Mouse (Mus musculus) stomach, embryonic 16.5 days (tissue): ENCODE results near the gene Rgs9. TPM values are rescaled to one million over a fixed set of nuclear protein-coding genes. Genes with fewer than 3 reads are reported as not detected.
A peak's percentile ranks its signal among the peaks of the same experiment; 100 is the strongest.
"Not testable (repeated sequence)": the region's sequence is repeated elsewhere in the genome, so short reads cannot be mapped to it uniquely, and the experiment has no call there.

Experiments
- ATAC-seq: fragments of 200-750 bp; cut with Nextera tagmentation; 2 replicates; pipeline ENCODE4 v1.8.0; 2017; ENCODE audit warnings: moderate number of reproducible peaks, moderate TSS enrichment; ENCODE audit not compliant: insufficient read depth, low FRiP score
- H3K27ac ChIP-seq: fragments of 300-500 bp; sonication (generic); 2 replicates; pipeline ENCODE4 v1.5.1; 2014; ENCODE audit warnings: low read length
- H3K27me3 ChIP-seq: fragments of 300-500 bp; sonication (generic); 2 replicates; pipeline ENCODE4 v1.6.1; 2014; ENCODE audit warnings: low read length, control low read depth, mixed read lengths; ENCODE audit not compliant: control insufficient read depth, insufficient read depth
- H3K36me3 ChIP-seq: fragments of 300-500 bp; sonication (generic); 2 replicates; pipeline ENCODE4 v1.6.1; 2014; ENCODE audit warnings: low read length; ENCODE audit not compliant: control insufficient read depth, insufficient read depth
- H3K4me1 ChIP-seq: fragments of 300-500 bp; sonication (generic); 2 replicates; pipeline ENCODE4 v1.6.1; 2014; ENCODE audit warnings: low read length, control low read depth, mixed read lengths; ENCODE audit not compliant: control insufficient read depth, insufficient read depth
- H3K4me2 ChIP-seq: fragments of 300-500 bp; sonication (generic); 2 replicates; pipeline ENCODE4 v1.6.1; 2014; ENCODE audit warnings: low read depth, low read length, mixed read lengths
- H3K4me3 ChIP-seq: fragments of 300-500 bp; sonication (generic); replicated peaks from 2 replicates; pipeline ENCODE4 v1.5.1; 2014; ENCODE audit warnings: mild to moderate bottlenecking, low read length
- H3K9ac ChIP-seq: fragments of 300-500 bp; sonication (generic); 2 replicates; pipeline ENCODE4 v1.6.1; 2014; ENCODE audit warnings: low read length
- H3K9me3 ChIP-seq: fragments of 300-500 bp; sonication (generic); replicated peaks from 2 replicates; pipeline ENCODE4 v1.6.1; 2016; ENCODE audit warnings: low read length, control low read depth; ENCODE audit not compliant: control insufficient read depth
- WGBS: fragments of 180-500 bp; shearing (Covaris S2); extraction: QIAGEN DNeasy Blood & Tissue Kit; methylation state at CpG from one replicate; pipeline ENCODE4 v1.1.7; 2014; 5-methylcytosine and 5-hydroxymethylcytosine counted together
- polyA plus RNA-seq: library from polyadenylated mRNA; unstranded; fragments of >200 nt; fragmentation: Nextera tagmentation; extraction: Ambion mirVana; gene quantifications from 2 replicates; pipeline ENCODE4 v1.2.1, GENCODE M21; 2015

Gene Rgs9
- 2.1 and 2.3 TPM in 2 replicates for polyA plus RNA-seq

DNA sequence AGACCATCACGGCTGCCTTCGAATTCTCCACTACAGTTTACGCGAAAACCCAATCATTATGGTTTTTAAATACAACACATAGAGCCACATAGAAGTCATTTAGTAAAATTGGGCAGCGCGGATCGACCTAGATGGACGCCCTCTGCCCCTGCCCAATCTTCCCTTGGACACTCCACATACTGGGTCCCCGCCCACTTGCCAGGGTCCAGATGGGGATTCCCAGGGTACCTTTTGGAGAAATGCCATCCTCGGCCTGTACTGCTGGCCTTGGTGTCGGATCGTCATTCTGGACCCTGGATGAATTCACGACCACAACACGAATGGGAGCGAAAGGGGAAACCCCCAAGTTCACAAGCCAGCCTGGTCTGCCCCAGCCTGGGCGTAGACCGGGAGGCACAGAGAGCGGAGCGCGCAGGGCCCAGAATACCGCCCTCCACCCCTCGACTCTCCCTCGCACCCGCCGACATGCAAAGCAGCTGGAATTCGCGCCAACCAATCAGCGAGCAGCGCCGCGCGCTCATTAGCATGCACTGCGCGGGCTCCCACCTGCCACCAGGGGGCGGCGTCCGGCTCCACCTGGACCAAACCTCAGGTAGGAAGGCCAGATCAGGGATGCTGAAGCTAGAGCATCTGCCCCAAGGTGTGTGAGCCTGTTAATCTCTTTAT, at the start of gene Rgs9:
Rgs9 (minus strand) TSS at position 420 of the 666 bp plus-strand sequence.
- Histone ChIP-seq H3K4me2 (peak within 1 kb of the TSS; percentile 83), H3K9me3 (no peaks in the 10 kb centered on the region), H3K36me3 (no peaks in the 10 kb centered on the region), H3K4me3 (peak within 1 kb of the TSS; percentile 42), H3K27ac (no peak within 1 kb of the TSS), H3K27me3 (no peaks in the 10 kb centered on the region), H3K9ac (peak within 1 kb of the TSS; percentile 69), H3K4me1 (peaks cover 9% of the 10 kb centered on the region)
- peak; percentile 99 for ATAC-seq
- WGBS: 4% methylated on average over 37 of the region's 37 CpGs

- no peaks in the 10 kb centered on the region for H3K27me3 ChIP-seq
- no peaks in the 10 kb centered on the region for H3K36me3 ChIP-seq
- H3K4me1 ChIP-seq: peaks cover 50% of the 10 kb centered on the region
- H3K27ac ChIP-seq: peak overlapping the region; percentile 95
- peak overlapping the region; percentile 39 for H3K4me2 ChIP-seq
- 0 out of 2 replicates have a peak overlapping the region, but pooled peaks have one; percentile 3 for H3K4me3 ChIP-seq
- WGBS: 12% methylated on average over 10 of the region's 10 CpGs
- no peak overlapping the region for H3K9ac ChIP-seq
- no peaks in the 10 kb centered on the region for H3K9me3 ChIP-seq
- peak; percentile 81 for ATAC-seq
These were observed 49.5 kb upstream of the Rgs9 start for GRCm38 (mm10) chr11:109347242-109347959.

GRCm38 (mm10) chr11:109343991-109344599, 46.2 kb upstream of the Rgs9 start:
- H3K27me3 ChIP-seq: no peaks in the 10 kb centered on the region
- peak overlapping the region; percentile 46 for H3K9ac ChIP-seq
- peak overlapping the region; percentile 76 for H3K27ac ChIP-seq
- no peak overlapping the region for H3K4me2 ChIP-seq
- no peaks in the 10 kb centered on the region for H3K9me3 ChIP-seq
- WGBS: 31% methylated on average over 10 of the region's 10 CpGs
- no peaks in the 10 kb centered on the region for H3K36me3 ChIP-seq
- H3K4me1 ChIP-seq: peaks cover 41% of the 10 kb centered on the region
- ATAC-seq: 0 out of 2 replicates have a peak, but pooled peaks have one; percentile 16
- no peak overlapping the region for H3K4me3 ChIP-seq

GRCm38 (mm10) chr11:109343558-109343957, 45.6 kb upstream of the Rgs9 start:
- 52% methylated on average over 7 of the region's 7 CpGs for WGBS
- peak overlapping the region; percentile 46 for H3K9ac ChIP-seq
- no peak for ATAC-seq

DNA sequence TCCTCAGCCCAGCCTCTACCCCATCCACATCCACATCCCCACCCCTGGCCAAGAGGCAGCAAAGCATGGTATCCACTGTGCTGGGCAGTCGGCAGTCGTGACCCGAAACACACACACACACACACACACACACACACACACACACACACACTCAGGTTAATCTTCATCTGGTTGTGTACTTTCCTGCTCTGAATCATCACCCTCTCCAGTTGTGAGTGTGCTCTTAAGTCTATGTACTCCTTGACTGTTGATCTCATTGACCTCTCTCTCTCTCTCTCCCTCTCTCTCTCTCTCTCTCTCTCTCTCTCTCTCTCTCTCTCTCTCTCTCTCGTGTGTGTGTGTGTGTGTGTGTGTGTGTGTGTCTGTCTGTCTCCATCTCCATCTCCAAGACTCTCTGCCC, 44.7 kb upstream of the Rgs9 start:
- 69% methylated on average over 4 of the region's 4 CpGs for WGBS
- peaks cover 31% of the 10 kb centered on the region for H3K4me1 ChIP-seq
- not testable (repeated sequence) for H3K27ac ChIP-seq, H3K4me2 ChIP-seq, ATAC-seq, H3K36me3 ChIP-seq, H3K4me3 ChIP-seq, H3K9ac ChIP-seq, H3K27me3 ChIP-seq, H3K9me3 ChIP-seq

More at GRCm38 (mm10) chr11:109343558-109343957, 45.6 kb upstream of the Rgs9 start:
- Histone ChIP-seq H3K4me2 (no peak overlapping the region), H3K27me3 (no peaks in the 10 kb centered on the region), H3K36me3 (no peaks in the 10 kb centered on the region), H3K27ac (peak overlapping the region; percentile 76), H3K9me3 (no peaks in the 10 kb centered on the region), H3K4me1 (peaks cover 40% of the 10 kb centered on the region), H3K4me3 (no peak overlapping the region)

GRCm38 (mm10) chr11:109340541-109340940, 42.6 kb upstream of the Rgs9 start:
- Histone ChIP-seq H3K36me3 (no peaks in the 10 kb centered on the region), H3K9me3 (no peaks in the 10 kb centered on the region), H3K4me1 (peaks cover 14% of the 10 kb centered on the region), H3K4me2 (no peak overlapping the region), H3K27ac (no peak overlapping the region), H3K4me3 (no peak overlapping the region), H3K9ac (no peak overlapping the region), H3K27me3 (no peaks in the 10 kb centered on the region)
- WGBS: 56% methylated on average over 5 of the region's 5 CpGs
- ATAC-seq: no peak

GRCm38 (mm10) chr11:109339155-109339938, 41.4 kb upstream of the Rgs9 start:
- 93% methylated on average over 8 of the region's 8 CpGs for WGBS
- no peak overlapping the region for H3K4me3 ChIP-seq
- no peaks in the 10 kb centered on the region for H3K36me3 ChIP-seq
- H3K27me3 ChIP-seq: no peaks in the 10 kb centered on the region
- no peak overlapping the region for H3K9ac ChIP-seq
- H3K4me2 ChIP-seq: no peak overlapping the region
- H3K4me1 ChIP-seq: peaks cover 9% of the 10 kb centered on the region
- no peaks in the 10 kb centered on the region for H3K9me3 ChIP-seq
- no peak for ATAC-seq
- no peak overlapping the region for H3K27ac ChIP-seq

GRCm38 (mm10) chr11:109335890-109336289, 38.0 kb upstream of the Rgs9 start:
- Histone ChIP-seq H3K27me3 (no peaks in the 10 kb centered on the region), H3K27ac (no peak overlapping the region), H3K4me3 (no peak overlapping the region), H3K9ac (no peak overlapping the region), H3K4me1 (peaks cover 2% of the 10 kb centered on the region; the same call in 1 of the 2 replicates), H3K4me2 (no peak overlapping the region), H3K36me3 (no peaks in the 10 kb centered on the region), H3K9me3 (no peaks in the 10 kb centered on the region)
- 59% methylated on average over 6 of the region's 6 CpGs for WGBS
- no peak for ATAC-seq
